Mouse (Mus musculus) CD4-positive helper T cell, adult 2 months (primary cell): ENCODE data around the gene Plvap.

Experiments used
- DNase-seq: peaks from one replicate; pipeline ENCODE4 v3.0.0-alpha.2; 2012; ENCODE audit warnings: low read depth, missing footprints, low spot score

The Plvap gene

DNA sequence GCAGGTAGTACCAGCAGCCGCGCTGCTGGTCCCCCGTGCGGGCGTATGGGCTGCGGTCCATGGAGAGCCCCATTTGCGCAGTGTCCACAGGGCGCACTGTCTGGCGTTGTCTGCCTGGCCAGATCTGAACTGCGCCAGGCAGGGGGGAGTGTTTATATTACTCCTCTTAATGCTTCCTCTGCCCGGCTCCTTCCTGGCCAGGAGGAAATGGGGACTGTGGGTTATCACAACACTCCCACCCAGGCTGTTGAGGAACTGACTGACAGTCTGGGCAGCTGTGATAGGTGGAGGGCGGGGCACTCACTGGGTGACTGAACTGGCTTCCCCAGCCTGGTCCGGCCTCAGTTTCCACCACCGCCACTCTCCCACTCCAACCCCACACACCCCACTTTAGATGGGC is at the start of gene Plvap:
Plvap (minus strand) TSS at position 109 of the 400 bp plus-strand sequence.
- DNase-seq, result no peak

DNA sequence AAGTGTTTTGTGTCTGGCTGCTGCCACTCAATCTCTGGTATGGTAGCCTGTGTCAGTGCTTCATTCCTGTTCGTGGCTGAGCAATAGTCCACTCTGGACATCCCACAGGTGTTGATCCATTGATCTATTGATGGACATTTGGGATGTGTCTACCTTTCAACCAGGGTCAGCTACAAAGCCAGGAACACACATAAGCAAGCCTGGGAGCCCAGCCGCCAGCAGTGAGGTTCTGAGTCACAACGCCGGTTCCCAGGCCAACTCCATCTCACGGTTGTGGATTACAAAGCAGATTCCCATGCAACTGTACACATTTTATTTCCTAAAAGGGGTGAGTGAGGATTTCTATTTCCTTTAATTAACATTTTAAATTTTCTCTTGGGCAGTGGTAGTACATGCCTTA is 49.2 kb upstream of the Plvap start:
- DNase-seq, result no peak

DNA sequence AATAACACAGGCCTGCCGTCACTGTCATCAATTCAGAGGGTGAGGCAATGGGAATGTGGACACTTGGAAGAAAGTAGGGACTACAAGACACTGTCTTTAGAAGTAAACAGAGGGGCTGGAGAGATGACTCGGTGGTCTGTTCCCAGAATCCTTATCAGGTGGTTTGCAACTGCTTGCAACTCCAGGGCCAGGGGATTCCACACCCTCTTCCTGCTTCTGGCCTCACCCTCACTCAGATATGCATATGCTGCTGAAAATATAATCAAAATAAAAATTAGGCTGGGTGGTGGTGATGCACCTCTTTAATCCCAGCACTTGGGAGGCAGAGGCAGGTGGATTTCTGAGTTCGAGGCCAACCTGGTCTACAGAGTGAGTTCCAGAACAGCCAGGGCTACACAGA is 48.5 kb upstream of the Plvap start:
- DNase-seq, result no peak

DNA sequence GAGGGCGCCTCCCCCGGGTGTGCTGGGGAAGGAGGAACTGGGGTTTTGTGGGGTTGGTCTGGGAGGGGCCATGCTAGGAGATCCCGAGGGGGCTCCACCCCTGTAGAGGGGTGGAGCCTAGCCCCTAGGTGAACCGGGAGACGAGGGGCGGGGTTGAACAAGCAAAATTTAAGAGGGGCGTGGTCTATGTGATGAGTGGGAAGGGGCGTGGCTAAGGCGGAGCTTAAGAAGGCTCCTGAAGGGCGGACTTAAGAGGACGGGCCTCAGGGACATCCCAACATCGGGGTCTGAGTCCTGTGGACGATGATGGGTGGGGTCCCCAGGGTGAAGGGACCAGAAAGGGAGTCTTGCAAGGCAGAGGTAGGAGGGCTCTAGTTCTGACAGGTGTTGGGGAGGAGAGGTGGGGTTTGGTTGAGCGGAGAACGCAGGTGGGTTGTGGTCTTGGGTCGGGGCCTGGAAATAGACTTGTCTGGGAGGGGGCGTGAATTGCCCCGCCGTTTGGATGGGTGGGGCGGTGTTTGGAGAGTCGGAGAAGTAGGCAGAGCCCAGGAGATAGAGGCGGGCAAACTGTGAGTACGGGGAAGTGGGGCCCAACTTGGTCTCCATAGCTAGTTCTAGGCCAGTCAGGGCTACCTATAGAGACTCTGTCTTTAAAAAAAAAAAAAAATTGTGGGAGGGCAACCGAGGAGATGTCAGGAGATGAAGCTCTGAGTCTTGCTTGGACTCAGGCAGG is 47.6 kb upstream of the Plvap start:
- peak; percentile 90 for DNase-seq

DNA sequence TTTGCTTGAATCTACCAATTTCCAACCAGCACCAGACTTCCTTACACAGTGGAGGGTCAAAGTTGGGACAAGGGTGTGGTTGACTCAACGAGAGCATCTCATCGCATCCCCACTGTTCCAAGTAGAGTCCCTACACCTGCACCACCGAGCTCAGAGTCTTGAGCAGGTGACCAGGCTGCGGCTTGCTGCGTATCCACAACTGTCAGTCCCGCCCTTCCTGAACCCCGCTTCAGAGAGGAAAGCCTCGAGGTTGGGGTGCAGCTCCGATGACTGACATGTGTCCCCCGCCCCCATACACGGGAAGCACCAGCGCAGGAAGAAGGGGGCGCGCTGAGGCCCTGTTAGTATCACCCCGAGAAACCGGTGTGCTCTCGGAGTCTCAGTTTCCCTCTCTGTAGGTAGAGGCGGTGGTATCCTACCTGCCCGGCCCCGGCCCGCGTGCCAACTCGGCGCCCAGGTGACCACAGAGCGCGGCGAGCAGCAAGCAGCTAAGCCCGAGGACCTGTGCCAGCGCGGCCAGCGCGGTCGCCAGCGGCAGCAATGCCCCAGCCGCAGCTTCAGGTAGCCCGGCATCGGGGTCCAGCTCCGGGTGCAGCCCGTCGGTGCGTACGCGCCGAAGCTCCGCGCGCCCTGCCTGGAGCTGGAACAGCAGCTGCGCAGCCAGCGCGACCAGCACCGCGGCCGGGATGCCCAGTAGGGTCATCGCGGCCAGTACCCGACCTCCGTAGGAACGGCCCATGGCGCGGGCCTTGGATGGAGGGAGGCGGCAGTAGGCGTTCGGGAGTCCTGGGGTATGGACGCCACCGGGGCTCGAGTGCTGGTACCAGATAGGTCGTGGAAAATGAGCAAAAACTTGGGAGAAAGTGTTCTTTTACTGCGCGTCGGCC is 46.8 kb upstream of the Plvap start, which contains the start of gene Tmem221:
Tmem221 (minus strand) TSS at position 801 of the 887 bp plus-strand sequence.
- DNase-seq, result peak; percentile 78

DNA sequence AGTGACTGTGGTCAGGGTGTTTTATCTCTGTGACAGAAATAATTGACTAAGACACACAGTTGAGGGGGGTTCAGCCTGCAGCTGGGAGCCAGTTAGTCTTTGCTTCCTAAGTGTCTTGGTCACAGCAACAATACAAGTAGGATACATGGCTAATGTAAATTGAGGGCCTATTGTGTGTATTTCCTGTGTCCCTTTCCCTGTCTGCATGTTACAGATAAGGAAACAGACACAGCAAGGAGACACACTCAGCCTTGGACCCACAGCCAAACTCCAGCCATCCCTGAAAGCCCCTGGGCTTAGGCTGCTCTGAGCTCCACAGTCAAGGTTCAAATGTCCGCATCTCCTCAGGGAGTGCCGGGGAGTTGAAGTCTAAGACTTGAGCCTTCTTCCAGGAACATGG is 43.1 kb upstream of the Plvap start:
- DNase-seq, result no peak

DNA sequence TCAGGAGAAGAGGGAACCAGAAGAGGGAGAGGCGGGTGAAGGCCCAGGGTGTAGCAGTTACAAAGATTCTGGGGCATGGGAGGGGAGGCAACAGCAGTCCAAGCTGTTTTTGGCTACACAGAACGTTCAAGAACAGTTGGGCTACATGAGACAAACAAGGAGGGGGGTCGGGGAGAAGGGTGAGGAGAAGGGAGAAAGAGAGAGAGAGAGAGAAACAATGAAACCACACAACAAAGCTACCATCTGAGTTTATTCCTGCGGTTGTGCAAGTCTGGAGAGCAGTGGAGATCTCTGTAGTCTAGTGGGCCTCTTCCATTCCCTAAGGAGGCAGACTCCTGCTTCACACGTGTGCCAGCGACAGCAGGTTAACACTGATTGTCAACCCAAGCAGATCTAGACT is 42.4 kb upstream of the Plvap start:
- DNase-seq, result no peak

DNA sequence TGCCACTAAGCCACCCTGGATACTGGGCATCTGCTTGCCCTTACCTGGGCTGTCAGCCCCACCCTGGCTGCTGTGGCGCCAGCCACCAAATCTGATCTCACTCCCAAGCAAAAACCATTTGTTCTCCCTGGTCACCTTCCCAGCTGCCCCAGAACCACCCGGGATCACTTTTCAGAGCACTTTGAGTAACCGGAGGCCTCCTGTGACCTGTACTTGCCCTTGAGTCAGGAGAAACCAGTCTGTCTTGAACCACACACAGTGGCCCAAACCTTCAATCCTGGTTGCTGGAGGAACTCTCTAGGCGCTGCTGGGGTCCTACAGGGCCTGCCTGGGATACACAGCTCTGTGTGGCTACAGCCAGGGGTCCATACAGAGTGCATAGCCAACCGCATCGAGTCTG is 41.2 kb upstream of the Plvap start:
- no peak for DNase-seq

DNA sequence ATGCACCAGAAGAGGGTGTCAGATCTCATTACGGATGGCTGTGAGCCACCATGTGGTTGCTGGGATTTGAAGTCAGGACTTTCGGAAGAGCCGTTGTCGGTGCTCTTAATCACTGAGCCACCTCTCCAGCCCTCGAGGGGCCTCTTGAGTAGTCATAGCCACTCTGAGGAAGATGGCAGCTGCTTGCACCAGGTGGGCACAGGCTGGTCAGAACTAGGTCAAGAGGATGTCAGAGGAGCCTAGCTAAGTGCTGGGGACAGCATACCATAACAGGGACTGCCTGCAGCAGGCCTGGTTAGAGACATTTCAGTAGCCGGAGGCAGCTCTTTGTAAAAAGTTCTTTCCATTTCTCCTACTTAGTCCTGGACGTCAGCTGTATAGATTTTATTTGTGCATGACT is 39.2 kb upstream of the Plvap start:
- DNase-seq, result no peak

DNA sequence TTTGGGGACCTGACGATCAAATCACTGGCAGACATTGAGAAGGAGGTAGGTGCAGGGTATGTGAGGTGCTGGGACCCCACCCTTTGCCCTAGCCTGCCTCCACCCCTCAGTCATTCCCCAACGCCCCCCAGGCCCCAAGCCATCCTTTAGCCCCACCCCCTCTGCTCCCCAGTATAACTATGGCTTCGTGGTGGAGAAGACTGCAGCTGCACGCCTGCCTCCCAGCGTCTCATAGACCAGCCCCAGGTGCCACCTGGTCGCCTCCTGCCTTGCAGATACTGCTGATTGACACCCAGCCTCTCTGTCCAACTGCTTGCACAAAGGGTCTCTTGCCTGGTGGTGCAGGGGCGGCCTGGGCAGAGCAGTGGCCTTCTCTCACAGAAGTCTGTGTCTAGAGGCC is 36.0 kb upstream of the Plvap start:
- DNase-seq, result no peak

DNA sequence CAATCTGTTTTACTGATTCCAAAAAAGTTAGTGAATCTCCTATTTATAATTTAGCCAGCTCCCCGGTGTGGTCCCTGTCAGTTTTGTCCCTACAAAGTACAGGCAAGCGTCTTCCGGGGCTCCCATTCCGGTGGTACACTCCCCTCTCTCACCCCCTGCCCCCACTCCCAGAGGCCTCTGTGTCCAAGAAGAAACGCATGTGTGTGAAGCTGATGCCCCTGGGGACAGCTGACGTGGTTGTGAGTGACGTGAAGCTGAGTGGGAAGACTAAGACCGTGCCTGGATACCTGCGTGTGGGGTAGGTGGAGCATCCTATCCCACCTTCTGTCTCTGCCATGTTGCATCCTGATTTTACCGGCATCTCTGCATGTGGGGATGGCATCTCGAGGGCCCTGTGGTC is 33.5 kb upstream of the Plvap start:
- DNase-seq, result no peak

DNA sequence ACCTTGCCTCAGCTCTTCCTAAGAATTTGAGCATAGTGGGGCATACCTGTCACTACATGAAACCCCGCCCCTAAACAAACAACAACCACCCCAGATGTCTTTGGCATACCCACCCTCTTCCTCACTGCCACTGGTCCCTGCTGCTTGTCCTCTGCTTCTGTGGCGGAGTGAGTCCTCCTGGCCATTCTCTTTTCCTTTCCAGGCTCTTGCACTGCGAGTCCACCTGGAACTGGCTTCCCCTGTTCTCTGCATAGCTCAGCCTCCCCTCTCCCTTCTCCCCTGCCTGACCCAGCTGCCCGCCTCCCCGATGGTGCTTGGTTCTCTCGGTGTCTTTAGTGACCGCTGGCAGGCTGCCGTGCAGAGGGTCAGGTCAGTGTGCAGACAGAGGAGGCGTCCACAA is 32.2 kb upstream of the Plvap start:
- DNase-seq, result no peak

DNA sequence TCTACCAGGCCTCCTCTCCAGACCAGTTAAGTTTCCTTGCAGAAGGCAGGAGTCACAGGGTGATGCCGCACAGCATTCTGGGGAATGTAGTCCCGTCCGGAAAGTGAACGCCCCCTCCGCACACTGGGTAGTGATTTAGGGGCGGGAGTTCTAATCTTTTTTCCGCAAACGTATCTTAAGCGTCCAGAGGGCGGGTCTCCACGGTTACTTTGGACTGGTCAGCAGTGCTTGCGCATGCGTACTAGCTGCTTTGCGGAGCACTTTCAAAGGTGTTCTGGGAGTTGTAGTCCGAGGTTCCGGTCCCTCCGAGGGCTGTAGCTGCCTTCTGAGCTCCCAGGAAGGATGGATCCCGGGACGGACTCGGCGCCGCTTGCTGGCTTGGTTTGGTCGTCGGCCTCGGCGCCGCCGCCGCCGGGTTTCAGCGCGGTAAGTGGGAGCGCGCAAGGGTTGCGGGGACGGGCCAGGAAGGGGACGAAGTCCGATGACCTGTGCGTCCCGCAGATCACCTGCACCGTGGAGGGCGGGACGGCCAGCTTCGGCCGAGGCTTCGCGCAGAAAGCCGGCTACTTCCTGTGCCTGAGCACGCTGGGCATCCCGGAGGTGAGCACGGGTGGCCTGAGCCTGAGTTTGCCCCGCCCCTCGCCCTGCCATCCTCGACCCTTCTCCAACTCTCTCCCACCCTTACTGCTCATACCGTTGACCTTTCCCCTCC is 31.2 kb upstream of the Plvap start, which contains the start of gene Mvb12a:
Mvb12a (plus strand) TSS at position 291 of the 712 bp plus-strand sequence.
- DNase-seq, result peak; percentile 98

DNA sequence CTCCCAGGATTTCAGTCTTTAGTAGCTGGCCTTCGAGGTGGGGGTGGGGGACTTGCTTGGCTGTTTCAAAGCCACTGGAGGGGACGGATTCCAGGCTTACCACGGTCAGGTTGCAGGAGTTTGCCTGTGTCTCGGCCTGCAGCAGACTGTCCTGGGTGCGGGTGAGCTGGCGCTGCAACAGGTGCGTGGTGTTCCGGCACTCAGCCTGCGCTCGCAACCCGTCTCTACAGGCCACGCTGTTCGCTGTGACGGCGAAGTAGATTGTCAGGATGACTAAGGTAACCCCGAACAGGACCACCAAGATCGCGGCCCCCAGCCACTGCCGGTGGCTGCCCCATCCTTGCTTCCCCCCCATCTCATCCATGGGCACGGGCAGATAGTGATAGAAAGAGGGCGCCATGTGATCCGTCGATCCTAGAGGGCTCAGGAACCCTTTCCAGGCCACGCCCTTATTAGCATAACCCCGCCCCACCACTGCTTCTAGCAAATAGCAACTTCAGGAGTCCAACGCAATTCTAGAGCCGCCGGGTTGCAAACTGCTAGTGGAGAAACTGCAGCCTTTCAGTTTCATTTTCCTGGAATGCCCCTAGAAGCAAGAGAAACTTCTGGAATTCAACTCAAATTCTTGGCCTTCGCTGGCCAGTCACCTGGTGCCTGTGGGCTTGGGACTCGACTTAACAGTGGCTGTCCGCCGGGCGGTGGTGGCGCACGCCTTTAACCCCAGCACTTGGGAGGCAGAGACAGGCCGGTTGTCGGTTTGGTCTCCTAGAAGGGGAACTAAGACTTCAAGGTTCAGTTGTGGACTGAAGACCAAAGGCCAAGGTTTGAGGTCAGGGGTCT is 25.7 kb upstream of the Plvap start, which contains the start of gene Bst2:
Bst2 (minus strand) TSS at position 429 of the 840 bp plus-strand sequence.
- peak; percentile 94 for DNase-seq

DNA sequence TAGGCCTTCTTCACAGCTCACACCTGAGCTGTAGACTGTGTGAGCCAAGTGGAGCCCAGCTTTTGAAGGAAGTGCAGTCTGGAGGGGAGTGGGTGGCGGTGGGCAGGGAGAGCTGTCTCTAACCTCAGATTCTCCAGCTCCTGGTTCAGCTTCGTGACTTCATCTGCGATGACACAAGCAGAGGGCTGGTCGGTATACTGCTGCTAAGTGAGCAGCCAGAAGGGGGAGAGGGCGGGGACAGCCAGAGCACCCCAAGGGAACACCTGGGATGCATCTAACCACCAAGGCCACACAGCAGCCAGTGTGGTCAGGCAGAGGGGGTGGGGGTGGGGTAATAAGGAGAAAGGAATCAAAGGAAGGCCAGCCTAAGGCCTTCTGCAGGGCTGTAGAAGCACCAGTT is 24.1 kb upstream of the Plvap start:
- DNase-seq, result peak; percentile 28

DNA sequence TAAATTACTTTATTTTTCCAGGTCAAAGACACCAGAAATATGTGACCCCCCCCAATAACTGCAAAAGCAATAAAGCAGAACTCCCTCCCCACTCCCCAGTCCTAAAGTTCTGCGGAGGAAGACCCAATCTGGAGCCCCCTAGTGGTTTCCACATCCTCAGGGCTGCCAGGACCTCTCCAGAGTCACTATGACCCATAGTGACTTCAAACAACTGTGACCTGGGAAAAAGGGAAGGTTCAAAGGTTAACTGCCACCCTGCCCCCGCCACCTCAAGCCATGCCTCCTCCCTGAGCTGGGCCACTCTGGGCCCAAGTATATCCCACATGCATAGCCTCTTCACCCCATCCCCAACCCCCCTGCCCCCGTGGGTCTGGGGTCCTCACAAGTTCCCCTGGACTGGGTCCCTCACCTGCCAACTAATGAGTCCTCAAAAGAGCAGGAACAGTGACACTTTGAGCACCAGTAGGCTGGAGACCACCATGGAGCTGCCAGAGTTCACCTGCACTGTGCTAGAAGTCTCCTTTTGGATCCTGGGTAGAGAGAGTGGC is 22.8 kb upstream of the Plvap start:
- DNase-seq, result no peak

DNA sequence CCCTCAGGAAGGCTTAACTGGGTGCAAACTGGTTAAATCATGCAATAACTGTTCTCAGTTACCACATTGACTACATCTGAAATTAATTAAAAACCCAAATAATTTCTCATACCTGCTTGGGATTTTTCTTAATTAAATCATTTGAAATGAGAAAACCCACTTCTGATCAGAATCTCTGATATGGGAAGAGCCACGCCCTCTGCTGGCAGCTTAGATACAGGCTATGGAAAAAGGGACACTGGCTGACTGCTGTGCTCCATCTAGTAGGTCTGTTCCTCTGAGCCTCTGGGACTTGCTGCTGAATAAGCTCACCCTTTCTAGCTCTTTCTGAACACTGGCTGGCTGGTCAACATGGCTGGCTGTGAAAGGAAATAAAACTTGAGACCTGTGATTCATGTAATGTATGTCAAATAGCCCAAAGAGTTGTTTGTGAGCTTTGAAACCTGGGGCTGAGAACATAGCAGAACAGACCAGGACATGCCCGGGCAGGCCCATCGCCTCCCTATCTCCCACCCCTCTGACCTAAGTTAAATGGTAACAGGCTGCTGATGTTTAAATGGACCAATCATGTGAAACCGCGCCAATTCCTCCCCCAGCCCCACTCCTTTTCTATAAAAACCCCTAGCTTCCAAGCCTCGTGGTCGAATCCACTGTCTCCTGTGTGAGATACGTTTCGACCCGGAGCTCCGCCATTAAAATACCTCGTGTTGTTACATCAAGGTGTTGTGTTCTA is 19.3 kb upstream of the Plvap start:
- peak; percentile 44 for DNase-seq

DNA sequence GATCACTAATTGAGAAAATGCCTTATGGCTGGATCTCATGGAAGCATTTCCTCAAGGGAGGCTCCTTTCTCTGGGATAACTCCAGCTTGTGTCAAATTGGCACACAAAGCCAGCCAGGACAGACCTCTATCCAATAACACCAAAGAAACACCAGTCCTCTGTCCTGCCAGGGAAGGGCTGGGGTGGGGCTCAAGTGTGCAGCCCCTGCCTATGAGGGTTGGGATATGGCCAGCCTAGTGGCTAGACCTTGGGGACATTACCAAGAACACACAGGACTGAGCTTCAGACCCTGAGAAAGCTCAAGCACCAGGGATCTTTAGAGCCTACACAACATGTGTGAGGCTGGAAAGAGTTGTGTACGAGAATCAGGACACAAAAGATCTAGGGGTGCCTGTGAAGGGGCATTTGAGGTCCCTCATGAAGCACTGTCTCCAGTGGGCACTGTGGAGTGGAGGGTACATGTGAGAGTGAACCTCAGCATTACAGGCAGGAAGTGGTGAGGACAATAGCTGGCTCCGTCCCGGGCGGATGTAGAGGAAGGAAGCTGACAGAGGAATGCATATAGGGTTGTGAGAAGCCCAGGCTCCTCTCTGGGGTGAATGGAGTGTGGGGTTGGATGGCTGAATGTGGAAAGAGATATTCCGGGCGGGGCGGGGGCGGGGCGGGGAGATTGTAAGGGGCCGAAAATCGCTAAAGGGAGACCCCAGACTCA is 17.0 kb upstream of the Plvap start:
- DNase-seq, result peak; percentile 62

DNA sequence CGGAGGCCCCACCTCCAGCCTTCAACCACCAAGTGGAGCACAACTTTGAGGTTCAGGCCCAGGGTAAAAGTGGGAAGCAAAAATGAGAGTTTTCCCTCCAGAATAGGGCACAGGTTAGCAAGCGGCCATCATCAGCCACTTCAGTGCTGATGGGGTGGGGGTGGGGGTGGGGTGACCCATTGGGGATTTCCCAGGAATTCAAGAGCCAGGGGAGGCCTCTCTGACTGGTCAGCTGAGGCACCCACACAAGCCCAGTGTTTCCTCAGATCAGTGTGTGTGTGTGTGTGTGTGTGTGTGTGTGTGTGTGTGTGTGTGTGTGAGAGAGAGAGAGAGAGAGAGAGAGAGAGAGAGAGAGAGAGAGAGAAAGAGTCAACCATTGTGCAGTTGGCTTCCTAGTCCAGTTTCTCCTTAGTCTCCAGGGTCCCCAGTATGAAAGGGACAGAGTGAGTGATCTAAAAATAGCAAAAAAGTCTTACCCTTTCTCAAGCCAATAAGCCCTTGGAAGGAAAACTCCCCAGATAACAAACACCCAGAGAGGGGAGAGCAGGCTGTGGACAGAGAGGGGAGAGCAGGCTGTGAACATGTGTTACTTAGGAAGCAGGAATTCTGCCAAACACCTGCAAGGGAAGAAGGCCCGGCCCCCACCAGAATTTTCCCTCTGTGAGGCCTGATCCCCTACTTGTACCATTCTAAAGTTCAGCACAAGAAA is 15.8 kb upstream of the Plvap start:
- no peak for DNase-seq
